Mouse (Mus musculus) thymus, postnatal 10 days (tissue): ENCODE results near the gene Smim13.
A peak's percentile ranks its signal among the peaks of the same experiment; 100 is the strongest.
"Not testable (repeated sequence)": the region's sequence is repeated elsewhere in the genome, so short reads cannot be mapped to it uniquely, and the experiment has no call there.

Experiments used
- DNase-seq, 2 experiments: peaks; one replicate each; pipeline ENCODE4 v3.0.0; 2021; ENCODE audit warnings: low spot score in 2 of 2

Gene Smim13

GRCm38 (mm10) chr13:41249538-41250317 lies at the start of gene Smim13:
Smim13 (plus strand) TSS chr13:41249844.
- DNase-seq: peak; percentile 91 to 92

GRCm38 (mm10) chr13:41200861-41201260 lies 48.8 kb upstream of the Smim13 start:
- no peak for DNase-seq

GRCm38 (mm10) chr13:41203289-41203688 lies 46.4 kb upstream of the Smim13 start:
- DNase-seq: no peak

- DNase-seq: no peak
Observed at GRCm38 (mm10) chr13:41203691-41204090, 46.0 kb upstream of the Smim13 start.

GRCm38 (mm10) chr13:41205568-41205967 lies 44.1 kb upstream of the Smim13 start:
- DNase-seq: not testable (repeated sequence)

GRCm38 (mm10) chr13:41206241-41206640 lies 43.4 kb upstream of the Smim13 start:
- DNase-seq: no peak

GRCm38 (mm10) chr13:41211276-41211675 lies 38.4 kb upstream of the Smim13 start:
- no peak for DNase-seq

GRCm38 (mm10) chr13:41212558-41213322 lies 36.9 kb upstream of the Smim13 start:
- no peak for DNase-seq

GRCm38 (mm10) chr13:41215669-41216068 lies 34.0 kb upstream of the Smim13 start:
- DNase-seq: no peak

- no peak for DNase-seq
Observed at GRCm38 (mm10) chr13:41216236-41216635, 33.4 kb upstream of the Smim13 start.

- no peak for DNase-seq
Observed at GRCm38 (mm10) chr13:41219056-41219455, 30.6 kb upstream of the Smim13 start.

GRCm38 (mm10) chr13:41219687-41220303 lies 29.8 kb upstream of the Smim13 start:
- DNase-seq: no peak

GRCm38 (mm10) chr13:41220304-41220834 lies 29.3 kb upstream of the Smim13 start, which contains the start of gene Elovl2:
Elovl2 (minus strand) TSS chr13:41220405.
- DNase-seq: peak; percentile 54 to 62

GRCm38 (mm10) chr13:41226513-41226912 lies 23.1 kb upstream of the Smim13 start:
- DNase-seq: no peak

GRCm38 (mm10) chr13:41228060-41228459 lies 21.6 kb upstream of the Smim13 start:
- no peak for DNase-seq

- DNase-seq: no peak
Observed at GRCm38 (mm10) chr13:41230256-41230655, 19.4 kb upstream of the Smim13 start.

GRCm38 (mm10) chr13:41231389-41231983 lies 18.2 kb upstream of the Smim13 start:
- no peak for DNase-seq

GRCm38 (mm10) chr13:41232209-41232608 lies 17.4 kb upstream of the Smim13 start:
- no peak for DNase-seq

- no peak for DNase-seq
Observed at GRCm38 (mm10) chr13:41233241-41233640, 16.4 kb upstream of the Smim13 start.

GRCm38 (mm10) chr13:41235181-41235580 lies 14.5 kb upstream of the Smim13 start:
- DNase-seq: no peak

GRCm38 (mm10) chr13:41235845-41236741 lies 13.6 kb upstream of the Smim13 start:
- no peak for DNase-seq
